Mouse (Mus musculus): Measurements from ENCODE around the gene Pik3r2.
"Not testable (repeated sequence)": the region's sequence is repeated elsewhere in the genome, so short reads cannot be mapped to it uniquely, and the experiment has no call there.

The Pik3r2 gene

DNA sequence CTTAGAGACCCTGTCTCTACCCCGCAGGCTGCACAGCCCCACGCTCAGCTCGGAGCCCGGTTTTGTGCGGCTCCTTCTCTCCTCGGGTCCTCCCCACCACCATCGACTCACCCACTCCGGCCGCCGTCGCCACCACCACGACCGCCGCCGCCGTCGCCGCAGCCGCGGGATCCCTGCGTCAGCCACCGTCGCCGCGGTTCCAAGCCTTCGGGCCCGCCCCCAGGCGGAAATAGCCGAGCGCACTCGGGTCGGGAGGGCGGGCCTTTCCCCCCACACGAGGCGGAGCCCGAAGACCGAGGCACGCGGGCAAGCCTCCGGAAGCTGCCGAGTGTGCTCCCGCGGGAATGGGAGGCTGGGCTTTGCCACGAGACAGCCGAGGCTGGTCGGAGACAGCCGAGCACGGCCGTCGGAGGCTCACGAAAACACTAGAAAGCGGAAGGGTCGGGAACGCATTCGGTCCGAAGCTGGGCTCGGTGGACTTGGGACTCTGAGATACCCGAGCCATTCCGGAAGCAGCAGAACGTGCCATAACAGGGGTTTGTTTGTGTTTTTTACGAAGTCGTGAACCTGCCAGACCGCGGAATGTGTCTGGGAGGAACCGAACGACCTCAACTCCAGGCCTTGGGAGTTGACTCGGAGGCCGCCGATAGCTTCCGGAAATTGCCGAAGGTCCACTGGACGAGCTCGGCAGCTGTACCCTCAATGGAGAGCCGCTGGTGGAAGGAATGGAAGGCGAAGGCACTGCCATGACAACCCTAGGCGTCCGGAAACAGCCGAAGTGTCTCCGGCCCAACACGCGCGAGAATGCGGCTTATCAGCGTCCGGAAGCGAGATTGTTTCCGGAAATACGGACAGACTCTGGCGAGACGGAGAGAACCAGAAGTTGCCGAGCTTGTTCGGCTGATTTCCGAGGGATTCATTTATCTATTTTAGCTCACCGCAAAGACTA lies at the start of gene Pik3r2:
TSS of gene Pik3r2 (minus strand) at position 218 of the 949 bp plus-strand sequence.
- peak; percentile 94 to 96 for DNase-seq (ENCODE audit: low spot score in 2 of 2)

DNA sequence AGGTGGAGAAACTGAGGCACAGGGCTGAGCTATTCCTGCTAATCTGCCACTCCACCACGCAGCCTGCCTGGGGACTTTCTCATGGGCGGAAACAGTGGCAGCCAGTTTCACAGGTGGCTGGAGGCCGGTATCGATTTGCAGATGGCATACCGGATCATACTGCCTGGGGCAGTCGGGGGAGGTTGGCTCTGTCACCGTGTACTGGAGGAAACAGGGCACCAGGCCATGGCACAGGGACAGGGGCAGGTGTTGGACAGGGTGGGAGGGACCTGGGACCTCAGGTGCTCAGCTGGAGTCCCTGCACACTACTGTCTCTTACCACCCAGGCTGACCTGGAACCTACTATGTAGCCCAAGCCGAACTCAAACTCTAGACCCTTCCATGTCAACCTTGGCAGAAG lies 49.3 kb upstream of the Pik3r2 start:
- no peak for DNase-seq (ENCODE audit: low spot score in 2 of 2)

DNA sequence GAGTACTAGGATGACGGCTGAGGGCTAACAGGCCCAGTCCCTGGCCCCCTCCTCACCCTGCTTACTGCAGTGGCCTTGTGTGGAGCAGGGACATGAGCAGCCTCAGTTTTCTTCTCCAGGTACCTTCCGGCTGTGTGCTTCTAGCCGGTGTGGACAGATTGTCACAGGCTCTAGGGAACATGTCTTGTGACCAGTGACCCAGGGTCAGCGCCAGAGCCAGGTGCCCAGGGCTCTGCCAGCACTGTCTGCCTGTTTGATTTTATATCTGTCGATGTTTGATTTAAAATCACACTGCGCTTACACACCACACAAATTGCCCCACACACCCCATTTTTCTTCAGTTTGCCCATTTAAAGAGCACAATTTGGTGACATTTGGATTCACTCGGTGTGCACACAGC lies 47.3 kb upstream of the Pik3r2 start:
- no peak for DNase-seq (ENCODE audit: low spot score in 2 of 2)

DNA sequence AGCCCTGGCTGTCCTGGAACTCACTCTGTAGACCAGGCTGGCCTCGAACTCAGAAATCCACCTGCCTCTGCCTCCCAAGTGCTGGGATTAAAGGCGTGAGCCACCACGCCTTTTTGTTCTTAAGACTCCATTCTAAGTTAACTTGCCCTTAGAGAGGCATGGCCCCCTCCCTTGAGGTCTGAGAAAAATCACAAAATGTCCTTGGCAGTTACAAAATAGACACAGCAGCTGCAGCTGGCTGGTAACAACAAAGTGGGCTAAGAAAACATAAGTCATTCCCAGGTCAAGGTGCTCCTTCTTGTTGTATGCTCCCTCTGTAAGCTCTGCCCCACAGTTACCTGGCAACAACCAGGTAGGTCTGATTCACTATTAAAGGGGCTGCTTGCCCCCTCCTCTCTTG lies 46.1 kb upstream of the Pik3r2 start:
- DNase-seq (ENCODE audit: low spot score in 2 of 2): not testable (repeated sequence)

DNA sequence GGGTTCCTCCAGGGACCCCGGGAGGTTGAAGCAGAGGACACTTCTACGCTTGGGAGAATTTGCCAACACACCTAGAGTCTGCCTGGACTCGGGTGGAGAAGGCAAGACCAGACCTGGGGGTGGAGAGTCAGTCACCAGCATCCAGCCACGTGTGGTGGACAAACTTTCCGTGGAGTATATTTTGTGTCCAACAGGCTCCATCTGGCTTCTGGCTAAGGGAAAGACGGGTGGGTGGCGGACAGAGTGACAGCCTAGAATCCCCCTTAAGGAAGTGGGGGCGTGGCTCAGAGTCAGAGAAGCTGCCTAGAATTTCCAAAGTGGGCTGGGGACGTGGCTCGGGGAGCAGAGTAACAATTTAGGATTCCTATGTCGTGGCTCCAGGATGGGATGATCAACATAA lies 45.5 kb upstream of the Pik3r2 start:
- DNase-seq (ENCODE audit: low spot score in 2 of 2): no peak

DNA sequence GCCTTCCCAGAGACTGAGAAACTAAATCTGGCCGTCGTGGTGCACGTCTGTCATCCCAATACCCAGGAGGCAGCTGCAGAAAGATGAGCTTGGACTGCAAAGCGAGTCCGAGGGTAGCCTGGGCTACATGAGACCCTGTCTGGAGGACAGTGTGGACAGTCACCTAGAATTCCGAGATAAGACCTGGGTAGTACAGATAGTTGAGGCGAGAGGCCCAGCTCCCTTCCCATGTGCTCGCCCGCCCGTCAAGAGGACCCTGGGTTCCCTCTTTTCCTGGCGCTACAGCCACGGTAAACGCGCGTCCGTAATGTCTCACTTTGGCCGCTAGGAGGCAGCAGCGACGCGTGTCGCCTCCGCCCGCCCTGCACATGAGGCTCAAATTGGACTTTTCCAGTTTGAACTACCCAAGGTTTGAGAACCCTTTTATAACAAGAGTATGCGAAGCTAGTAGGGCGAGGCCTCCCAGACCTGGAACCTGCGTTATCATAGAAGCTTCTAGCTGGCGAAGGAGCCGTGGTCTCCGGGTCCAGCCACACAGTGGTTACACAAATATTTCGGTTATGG lies 45.0 kb upstream of the Pik3r2 start:
- peak; percentile 56 to 64 for DNase-seq (ENCODE audit: low spot score in 2 of 2)

DNA sequence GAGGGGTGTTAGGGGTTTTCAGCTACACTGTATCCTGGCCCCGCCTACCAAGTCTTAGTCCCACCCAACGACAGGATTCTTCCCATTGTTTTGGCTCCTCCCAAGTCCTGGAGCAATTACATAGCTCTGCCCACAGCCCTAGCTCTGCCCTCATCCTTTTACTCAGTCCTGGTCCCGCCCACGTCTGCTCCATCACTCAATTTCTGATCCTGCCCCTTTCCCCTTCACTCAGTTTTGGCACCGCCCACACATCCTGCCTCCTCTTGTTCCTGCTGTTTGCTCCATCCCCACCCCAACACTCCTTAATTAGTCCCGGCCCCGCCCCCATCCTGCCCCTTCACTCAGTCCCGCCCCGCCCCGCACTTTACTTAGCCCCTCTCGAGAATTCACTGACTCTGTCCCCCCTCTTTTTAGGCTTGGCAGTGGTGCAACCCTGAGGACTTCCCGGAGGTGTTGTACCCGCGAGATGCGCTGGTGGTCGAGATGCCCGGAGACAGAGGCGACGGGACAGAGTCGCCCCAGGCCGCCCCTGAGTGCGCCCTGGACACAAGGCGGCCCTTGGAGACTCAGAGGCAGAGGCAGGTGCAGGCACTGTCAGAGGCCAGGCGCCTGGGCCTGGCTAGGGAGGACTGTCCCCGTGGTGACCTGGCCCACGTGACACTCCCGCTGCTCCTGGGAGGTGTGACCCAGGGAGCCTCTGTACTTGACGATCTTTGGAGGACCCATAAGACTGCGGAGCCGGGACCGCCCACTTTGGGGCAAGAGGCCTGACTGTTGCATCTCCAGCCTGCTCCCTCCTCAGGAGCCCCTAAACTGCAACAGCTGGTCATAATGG lies 43.8 kb upstream of the Pik3r2 start:
- DNase-seq (ENCODE audit: low spot score in 2 of 2): no peak

DNA sequence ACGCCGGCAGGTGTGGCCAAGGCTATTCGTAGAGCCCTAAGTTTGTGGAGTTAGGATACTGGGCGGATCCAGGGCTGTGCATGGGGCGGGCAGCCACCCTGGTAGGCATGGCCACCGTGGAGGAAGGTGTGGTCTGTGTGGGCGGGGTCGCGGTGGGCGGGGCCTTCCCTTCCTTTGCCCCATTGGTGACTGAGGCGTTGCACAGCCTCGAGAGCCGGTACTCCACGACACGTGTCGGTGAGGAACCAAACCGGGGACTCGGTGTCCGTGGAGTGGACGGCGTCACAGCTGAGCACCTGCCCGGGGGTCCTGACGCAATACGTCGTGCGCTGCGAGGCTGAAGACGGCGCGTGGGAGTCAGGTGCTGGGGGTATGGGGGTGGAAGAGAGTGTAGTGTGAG lies 40.2 kb upstream of the Pik3r2 start:
- peak; percentile 49 to 51 for DNase-seq (ENCODE audit: low spot score in 2 of 2)

DNA sequence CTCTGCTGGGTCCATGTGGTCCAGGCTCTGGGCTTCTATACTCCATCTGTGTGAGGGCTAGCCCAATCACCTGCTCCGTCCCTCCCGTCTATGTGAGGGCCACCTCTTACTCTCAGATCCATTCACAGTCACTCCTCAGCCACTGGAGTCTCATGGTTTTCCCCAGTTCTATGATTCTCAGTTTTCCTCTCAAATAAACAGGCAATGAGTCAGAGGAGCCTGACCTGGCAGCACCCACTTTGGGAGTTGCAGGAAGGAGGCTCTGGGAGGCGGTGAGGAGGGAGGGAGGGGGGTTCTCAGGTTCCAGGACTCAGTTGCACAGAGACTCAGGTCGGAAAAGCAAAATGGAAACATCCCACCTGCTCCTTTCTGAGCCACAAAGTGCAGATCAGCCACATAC lies 36.4 kb upstream of the Pik3r2 start:
- DNase-seq (ENCODE audit: low spot score in 2 of 2): no peak

DNA sequence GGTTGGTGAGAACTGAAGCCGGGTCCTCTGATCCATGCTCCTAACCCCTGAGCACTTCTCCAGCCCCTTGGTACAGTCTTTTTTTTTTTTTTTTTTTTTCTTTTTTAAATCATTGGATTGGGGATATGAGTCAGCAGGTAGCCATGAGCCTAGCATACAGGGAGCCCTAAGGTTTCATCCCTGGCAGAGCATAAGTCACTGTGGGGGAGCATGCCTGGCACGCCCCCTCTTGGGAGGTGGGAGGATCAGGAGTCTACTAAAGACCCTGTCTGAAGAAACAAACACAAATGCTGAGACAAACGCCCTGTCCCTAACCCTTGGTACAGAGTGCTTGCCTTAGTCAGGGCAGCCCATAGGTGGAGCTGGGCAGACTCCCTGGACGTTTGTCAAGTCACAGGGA lies 35.5 kb upstream of the Pik3r2 start:
- DNase-seq (ENCODE audit: low spot score in 2 of 2): no peak

DNA sequence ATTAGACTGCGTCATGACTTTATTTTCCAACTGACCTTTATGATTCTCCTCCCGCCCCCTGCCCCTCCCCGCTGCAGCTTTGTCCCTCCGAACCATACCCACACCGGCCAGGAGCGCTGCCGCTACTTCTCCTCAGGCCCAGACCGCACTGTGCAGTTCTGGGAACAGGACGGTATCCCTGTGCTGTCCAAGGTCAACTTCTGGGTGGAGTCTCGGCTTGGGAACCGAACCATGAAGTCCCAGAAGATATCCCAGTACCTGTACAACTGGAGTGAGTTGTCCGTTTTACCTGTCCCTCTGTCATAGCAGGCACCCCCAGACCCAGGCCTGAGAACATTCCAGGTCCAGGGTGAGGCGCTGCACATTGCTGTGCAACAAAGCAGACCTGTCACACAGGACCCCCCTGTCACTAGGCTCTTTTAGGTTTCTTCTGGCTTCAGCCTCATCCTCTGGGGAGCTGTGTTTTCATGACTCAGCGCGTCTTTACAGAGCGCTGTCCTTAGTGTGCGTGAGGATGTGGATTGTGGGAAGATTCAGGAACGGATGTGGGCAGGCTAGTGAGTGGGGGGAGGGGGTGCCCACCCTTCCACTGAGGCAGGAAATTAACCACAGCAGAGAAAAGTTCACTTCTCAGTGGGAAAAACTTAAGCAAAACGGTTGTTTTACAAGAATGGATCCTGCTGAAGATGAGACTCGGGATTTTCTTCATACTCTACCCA lies 34.6 kb upstream of the Pik3r2 start:
- no peak for DNase-seq (ENCODE audit: low spot score in 2 of 2)

DNA sequence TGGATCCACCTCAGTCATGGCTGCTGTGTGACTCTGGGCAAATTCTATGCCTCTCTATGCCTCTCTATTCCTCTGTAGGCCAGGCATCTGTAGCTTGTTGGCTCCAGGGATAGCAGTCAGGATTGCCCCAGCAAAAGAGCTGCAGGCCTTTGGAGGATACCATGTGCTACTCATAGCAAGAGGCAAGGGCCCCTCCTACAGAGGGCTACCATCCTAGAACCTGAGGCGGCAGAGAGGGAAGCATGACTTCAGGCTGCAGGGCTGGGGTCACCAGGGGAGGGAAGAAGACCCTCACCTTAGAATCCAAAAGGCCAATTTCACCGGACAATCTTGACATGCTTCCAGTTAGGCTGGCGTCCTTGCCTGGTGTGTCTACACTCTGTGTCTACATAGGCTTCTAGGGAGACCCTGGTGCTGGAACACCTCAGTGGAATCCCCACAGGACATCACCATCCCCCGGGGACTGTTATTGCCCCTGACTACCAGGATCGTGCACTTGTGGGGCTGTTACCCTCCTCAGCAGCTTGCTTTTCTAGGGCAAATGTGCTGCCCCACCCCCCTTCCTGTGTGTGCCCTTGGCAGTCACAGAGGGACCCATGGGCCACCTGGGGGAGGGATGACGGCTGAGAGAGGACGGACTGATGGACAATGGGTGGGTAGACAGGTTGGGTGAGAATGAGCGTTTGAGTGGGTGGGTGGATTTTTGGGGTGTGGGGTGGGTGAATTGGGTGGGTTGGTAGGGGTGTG lies 32.6 kb upstream of the Pik3r2 start:
- no peak for DNase-seq (ENCODE audit: low spot score in 2 of 2)

DNA sequence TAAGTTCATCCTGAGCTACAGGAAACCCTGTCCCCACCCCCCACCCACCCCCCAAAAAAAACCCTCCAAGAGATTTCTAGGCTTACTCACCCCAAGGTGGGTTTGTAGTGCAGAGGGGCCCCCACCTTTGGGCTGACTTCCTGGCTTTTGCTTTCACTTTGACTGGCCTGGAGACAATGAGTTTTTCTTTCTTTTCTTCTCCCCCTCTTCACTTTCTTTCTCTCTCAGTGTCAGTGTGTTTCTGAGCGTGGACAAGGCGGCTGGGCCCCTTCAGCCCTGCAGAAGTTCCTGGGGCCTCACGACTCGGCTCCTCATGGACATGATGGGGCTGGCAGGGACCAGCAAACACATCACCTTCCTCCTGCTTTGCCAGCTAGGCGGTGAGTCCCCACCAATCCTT lies 31.7 kb upstream of the Pik3r2 start, which contains the start of gene Il12rb1:
TSS of gene Il12rb1 (plus strand) at position 211 of the 400 bp plus-strand sequence.
- no peak for DNase-seq (ENCODE audit: low spot score in 2 of 2)

DNA sequence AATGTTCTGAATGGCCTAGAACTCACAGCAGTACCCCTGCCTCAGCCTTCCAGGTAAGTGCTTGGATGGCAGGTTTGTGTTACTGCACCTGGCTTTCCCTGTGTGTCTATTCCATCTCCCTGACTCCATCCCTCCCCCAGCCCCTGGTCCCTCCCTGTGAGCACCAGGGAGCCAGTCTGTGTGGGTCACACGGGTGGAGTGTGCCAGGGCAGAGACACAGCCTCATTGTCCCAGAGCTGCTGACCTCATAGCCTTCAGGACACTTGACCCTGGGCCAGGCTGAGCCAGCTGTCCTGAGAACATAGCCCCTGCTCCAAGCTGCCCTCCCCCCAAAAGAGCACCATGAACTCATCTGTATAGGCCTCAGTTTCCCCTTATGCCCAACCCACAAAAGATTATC lies 30.8 kb upstream of the Pik3r2 start:
- DNase-seq (ENCODE audit: low spot score in 2 of 2): no peak

DNA sequence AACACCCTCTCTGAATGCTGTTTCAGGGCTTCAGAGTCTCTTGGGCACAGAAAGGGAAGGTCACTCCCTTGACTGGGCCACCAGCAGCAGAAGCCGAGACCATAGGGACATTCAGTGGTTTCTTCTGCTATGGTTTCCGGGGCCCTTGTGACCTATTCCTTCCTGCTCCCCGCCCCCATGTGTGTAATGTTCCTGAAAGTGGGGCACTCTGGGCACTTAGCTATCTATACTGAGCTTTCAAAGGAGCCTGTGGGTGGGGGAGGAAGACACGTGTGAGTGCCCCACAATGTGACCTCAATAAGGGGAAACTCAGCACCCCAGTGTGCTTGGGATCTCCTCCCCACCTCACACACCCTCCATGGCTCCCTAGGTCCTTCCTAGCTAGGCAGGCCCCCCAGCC lies 30.0 kb upstream of the Pik3r2 start:
- peak; percentile 87 to 88 for DNase-seq (ENCODE audit: low spot score in 2 of 2)

DNA sequence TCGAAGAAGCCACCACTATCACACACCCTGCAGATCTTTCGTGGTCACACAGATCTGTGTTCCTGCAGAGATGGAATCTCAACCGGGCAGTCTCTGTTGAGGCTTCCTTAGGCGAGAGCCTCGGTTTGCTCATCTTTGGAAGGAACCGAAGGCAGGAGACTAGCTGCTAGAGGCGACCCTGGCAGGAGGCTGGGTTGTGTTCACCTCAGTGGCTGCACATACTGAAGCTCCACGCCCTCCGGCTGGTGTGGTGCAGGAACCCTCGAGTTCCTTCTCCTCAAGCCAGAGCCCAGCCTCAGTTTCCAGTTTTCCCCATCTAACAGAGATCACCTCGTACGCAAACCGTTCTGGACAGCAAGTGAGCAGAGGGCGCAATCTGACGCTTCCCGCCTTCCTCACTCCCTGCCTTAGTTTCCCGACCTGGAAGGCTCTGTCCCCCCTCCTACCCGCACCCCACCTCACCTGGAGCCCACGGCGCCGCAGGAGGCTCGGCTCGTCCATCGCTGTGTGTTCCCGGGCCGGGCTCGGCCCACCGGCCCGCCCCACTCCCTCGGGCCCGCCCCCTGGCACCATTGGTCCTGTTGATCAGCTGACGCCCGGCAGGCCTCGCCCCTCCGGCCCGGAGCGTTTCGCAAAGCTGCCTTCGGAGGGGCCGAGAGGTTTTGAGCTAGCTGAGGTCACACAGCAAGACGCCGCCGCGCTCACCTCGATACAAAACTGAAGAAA lies 28.1 kb upstream of the Pik3r2 start, which contains the start of gene Mast3:
TSS of gene Mast3 (minus strand) at position 574 of the 726 bp plus-strand sequence.
- peak; percentile 90 to 91 for DNase-seq (ENCODE audit: low spot score in 2 of 2)

DNA sequence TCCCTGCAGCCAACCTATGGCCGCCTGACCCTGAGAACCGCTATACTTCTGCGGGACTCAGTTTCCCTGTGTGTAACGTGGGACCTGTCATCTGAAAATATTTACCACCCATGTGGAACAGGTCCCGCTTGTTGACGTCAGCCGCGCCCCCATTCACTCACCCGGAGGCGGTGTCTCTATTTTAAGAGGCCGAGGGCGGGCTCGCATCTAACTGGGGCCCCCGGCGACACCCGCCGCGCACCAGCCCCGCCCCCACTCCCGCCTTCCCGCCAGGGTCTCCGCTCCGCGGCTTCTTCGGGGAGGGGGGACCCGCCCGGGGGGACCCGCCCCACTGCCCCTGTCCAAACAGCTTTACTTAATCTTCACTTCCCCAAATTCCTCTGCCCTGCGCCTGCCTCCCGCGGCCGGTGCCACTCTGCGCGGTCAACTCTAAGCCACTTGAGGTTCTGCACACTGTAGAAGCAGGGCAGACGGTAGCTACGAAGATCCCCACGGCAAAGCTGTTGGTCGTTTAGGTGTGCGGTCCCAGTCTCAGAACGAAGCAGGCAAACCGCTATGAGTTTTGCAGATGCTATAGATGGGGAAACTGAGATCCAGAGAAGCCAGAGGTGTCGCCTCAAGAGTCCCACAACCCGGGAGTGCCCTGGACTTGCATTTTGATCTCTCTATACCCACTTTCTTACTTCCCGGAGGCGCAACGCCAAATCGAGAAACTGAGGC lies 27.4 kb upstream of the Pik3r2 start:
- DNase-seq (ENCODE audit: low spot score in 2 of 2): peak; percentile 90 to 93

DNA sequence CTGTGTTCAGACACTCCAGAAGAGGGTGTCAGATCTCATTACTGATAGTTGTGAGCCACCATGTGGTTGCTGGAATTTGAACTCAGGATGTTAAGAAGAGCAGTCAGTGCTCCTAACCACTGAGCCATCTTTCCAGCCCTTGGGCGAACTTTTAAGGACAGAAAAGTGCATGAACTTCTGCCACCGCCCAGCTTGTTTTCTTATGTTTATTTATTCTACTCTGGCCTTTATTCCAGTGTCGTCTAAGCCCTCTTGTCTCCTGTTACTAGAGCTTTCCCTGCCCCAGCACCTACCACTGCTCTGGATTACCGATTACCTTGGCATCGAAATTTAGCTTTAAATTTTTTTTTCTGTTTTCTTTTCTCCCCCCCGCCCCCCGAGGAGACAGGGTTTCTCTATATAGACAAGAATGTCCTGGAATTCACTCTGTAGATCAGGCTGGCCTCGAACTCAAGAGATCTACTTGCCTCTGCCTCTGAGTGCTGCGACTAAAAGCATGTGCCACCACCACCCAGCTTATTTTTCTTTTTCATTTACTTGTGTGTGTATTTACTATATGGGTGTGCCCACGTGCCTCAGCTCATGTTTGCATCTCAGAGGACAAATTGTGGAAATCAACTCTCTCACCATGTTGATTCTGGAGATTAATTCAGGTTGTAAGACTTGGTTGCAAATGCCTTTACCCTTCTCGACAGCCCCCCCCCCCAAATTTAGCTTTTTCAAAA lies 26.4 kb upstream of the Pik3r2 start:
- DNase-seq (ENCODE audit: low spot score in 2 of 2): no peak

DNA sequence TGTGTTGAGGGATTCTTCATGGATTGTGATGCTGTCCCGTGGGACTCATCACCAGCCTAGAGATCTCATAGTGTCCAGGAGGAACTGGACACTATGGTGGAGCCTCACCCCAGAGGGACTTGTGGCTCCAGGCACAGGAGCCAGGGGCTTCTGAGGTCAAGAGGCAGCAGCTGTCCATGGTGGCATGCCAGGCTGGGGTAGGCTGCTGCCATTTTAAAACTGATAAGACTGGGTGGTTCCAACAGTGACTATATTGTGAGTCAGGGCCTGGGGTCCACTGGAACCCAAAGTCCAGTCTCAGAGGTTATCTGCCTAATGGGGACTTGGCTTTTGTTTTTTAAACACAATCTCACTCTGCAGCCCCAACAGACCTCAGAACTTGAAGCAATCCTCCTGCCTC lies 25.3 kb upstream of the Pik3r2 start:
- DNase-seq (ENCODE audit: low spot score in 2 of 2): no peak
